Mouse (Mus musculus) liver, adult 2 months (tissue): ENCODE data around the gene Cps1.

Experiments
- CTCF ChIP-seq: fragments of 200-500 bp; IDR thresholded peaks from 2 replicates; pipeline ENCODE4 v1.5.1; 2011; ENCODE audit warnings: low read depth, low read length, control low read depth
- POLR2A ChIP-seq: fragments of 200-500 bp; IDR thresholded peaks from 2 replicates; pipeline ENCODE4 v1.6.1; 2011; ENCODE audit warnings: low read length, control low read depth; ENCODE audit not compliant: insufficient read depth; ENCODE audit errors: extremely low read depth

DNA sequence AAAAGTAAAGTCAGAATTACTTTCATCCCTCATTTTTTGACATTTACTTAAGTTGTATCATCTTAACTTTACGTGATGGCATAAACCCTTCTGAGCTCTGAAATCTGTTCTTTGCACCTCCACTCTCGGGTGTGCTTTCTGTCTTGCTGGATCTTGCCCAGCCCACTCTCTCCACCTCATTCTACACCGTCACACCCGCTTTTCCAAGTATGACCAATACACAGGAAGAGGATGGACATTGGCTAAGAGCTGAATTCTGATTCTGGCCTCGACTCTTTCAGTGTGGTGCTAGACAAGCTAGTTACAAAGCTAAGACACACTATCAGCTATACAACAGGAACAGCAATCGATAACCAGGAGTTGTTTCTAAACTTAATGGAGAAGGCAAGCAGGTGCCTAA, 5.0 kb upstream of the Cps1 start:
- TF ChIP-seq POLR2A (no peak), CTCF (no peak)
